Mouse (Mus musculus): ENCODE data around the gene Sparc. TPM values are rescaled to one million over a fixed set of nuclear protein-coding genes. Genes with fewer than 3 reads are reported as not detected.

Gene Sparc
- total and polyA plus RNA-seq, 2 experiments from 2014 or later: 264 to 510 TPM

DNA sequence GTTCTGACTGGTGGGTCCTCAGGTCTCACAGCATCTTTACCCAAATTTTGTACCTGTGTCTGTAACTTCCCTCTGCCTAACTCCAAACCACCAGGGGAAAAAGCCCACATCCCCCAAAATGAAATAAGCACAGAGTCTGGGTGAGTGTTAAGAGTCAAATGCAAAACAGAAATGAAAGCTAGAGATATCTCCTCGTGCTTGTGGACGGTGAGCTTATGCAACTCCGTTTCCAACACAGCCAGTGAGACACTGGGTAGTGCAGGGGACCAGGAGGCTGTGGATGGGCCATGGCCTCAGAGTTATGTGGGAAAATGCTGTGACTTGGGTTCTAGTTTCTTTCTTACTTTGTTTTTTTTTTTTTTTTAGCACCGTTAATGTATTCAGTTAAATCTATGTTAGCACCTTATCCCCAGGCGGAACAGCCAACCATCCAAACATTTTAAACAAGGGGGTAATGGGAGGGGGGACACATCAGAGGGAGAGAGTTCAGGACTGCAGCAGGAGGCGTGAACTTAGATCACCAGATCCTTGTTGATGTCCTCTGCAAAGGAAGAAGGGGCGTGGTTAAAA is 27.8 kb downstream of the Sparc start:
- no peak overlapping the region for H3K4me2 ChIP-seq (ENCODE audit: low read depth)
- H3K4me3 ChIP-seq (ENCODE audit: low read depth, low read length): no peak overlapping the region
- no peak overlapping the region for H3K9ac ChIP-seq
- 90% methylated on average over 7 of the region's 7 CpGs for WGBS
- TF ChIP-seq CTCF (IDR thresholded peaks at IDR 0.05; ENCODE audit: low read depth): no peak
- H3K4me1 ChIP-seq (ENCODE audit: insufficient read depth): no peaks in the 10 kb centered on the region
- DNase-seq (no peak), ATAC-seq (no peak)
- no peaks in the 10 kb centered on the region for H3K36me3 ChIP-seq (ENCODE audit: insufficient read depth)
- no peaks in the 10 kb centered on the region for H3K27me3 ChIP-seq (ENCODE audit: insufficient read depth, low read length)
- H3K9me3 ChIP-seq (ENCODE audit: low read length): no peaks in the 10 kb centered on the region
- no peak overlapping the region for H3K27ac ChIP-seq (ENCODE audit: low read depth, low read length)

- Histone ChIP-seq H3K4me2 (ENCODE audit: low read depth) (no peak overlapping the region), H3K4me3 (ENCODE audit: low read depth, low read length) (no peak overlapping the region), H3K9me3 (ENCODE audit: low read length) (no peaks in the 10 kb centered on the region), H3K36me3 (ENCODE audit: insufficient read depth) (no peaks in the 10 kb centered on the region), H3K27ac (ENCODE audit: low read depth, low read length) (no peak overlapping the region), H3K9ac (no peak overlapping the region), H3K27me3 (ENCODE audit: insufficient read depth, low read length) (no peaks in the 10 kb centered on the region), H3K4me1 (ENCODE audit: insufficient read depth) (no peaks in the 10 kb centered on the region)
- 79% methylated on average over 6 of the region's 6 CpGs for WGBS
- DNase-seq (no peak), ATAC-seq (no peak)
- TF ChIP-seq CTCF (IDR thresholded peaks at IDR 0.05; ENCODE audit: low read depth): no peak
Observed at GRCm38 (mm10) chr11:55394592-55394991, 28.4 kb downstream of the Sparc start.

- ATAC-seq (peak; percentile 69), DNase-seq (no peak)
- no peak for TF ChIP-seq CTCF (IDR thresholded peaks at IDR 0.05; ENCODE audit: low read depth)
- Histone ChIP-seq H3K9ac (no peak overlapping the region), H3K27ac (ENCODE audit: low read depth, low read length) (no peak overlapping the region), H3K36me3 (ENCODE audit: insufficient read depth) (no peaks in the 10 kb centered on the region), H3K4me3 (ENCODE audit: low read depth, low read length) (no peak overlapping the region), H3K4me2 (ENCODE audit: low read depth) (no peak overlapping the region), H3K27me3 (ENCODE audit: insufficient read depth, low read length) (no peaks in the 10 kb centered on the region), H3K4me1 (ENCODE audit: insufficient read depth) (no peaks in the 10 kb centered on the region), H3K9me3 (ENCODE audit: low read length) (no peaks in the 10 kb centered on the region)
- WGBS: 25% methylated on average over 10 of the region's 10 CpGs
Observed at GRCm38 (mm10) chr11:55392474-55392873, 30.5 kb downstream of the Sparc start.

DNA sequence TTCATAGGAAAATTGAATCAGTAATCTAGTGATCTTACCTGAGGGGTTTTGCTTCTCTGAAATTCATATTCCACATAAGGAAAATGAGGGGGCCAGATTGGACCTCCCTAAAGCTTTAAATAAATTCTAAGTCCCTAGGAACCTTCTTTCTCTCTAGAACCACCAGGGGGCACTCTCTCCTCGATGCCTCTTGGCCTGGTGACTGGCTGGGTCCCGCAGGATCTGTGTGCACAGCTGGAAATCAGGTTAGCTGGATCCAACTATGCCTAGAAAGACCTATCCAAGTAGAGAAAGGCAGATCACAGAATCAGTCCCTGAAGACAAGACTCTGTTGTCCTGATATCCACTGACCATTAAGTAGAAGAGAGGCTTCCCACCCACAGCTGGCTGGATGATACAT is 33.2 kb downstream of the Sparc start:
- Histone ChIP-seq H3K27me3 (ENCODE audit: insufficient read depth, low read length) (no peaks in the 10 kb centered on the region), H3K9me3 (ENCODE audit: low read length) (no peaks in the 10 kb centered on the region), H3K4me2 (ENCODE audit: low read depth) (no peak overlapping the region), H3K4me3 (ENCODE audit: low read depth, low read length) (no peak overlapping the region), H3K36me3 (ENCODE audit: insufficient read depth) (no peaks in the 10 kb centered on the region), H3K9ac (no peak overlapping the region), H3K4me1 (ENCODE audit: insufficient read depth) (no peaks in the 10 kb centered on the region), H3K27ac (ENCODE audit: low read depth, low read length) (no peak overlapping the region)
- DNase-seq (peak; percentile 80), ATAC-seq (no peak)
- 0% methylated on average over 2 of the region's 2 CpGs for WGBS
- TF ChIP-seq CTCF (IDR thresholded peaks at IDR 0.05; ENCODE audit: low read depth): peak; percentile 79

- DNase-seq (peak; percentile 33), ATAC-seq (peak; percentile 51; the same call in 1 of the 2 replicates)
- H3K4me1 ChIP-seq (ENCODE audit: insufficient read depth): no peaks in the 10 kb centered on the region
- H3K4me2 ChIP-seq (ENCODE audit: low read depth): no peak overlapping the region
- no peak for TF ChIP-seq CTCF (IDR thresholded peaks at IDR 0.05; ENCODE audit: low read depth)
- no peak overlapping the region for H3K4me3 ChIP-seq (ENCODE audit: low read depth, low read length)
- WGBS: 63% methylated on average over 8 of the region's 8 CpGs
- H3K36me3 ChIP-seq (ENCODE audit: insufficient read depth): no peaks in the 10 kb centered on the region
- H3K9ac ChIP-seq: no peak overlapping the region
- H3K9me3 ChIP-seq (ENCODE audit: low read length): no peaks in the 10 kb centered on the region
- no peak overlapping the region for H3K27ac ChIP-seq (ENCODE audit: low read depth, low read length)
- H3K27me3 ChIP-seq (ENCODE audit: insufficient read depth, low read length): no peaks in the 10 kb centered on the region
Observed at GRCm38 (mm10) chr11:55387576-55387975, 35.4 kb downstream of the Sparc start.

DNA sequence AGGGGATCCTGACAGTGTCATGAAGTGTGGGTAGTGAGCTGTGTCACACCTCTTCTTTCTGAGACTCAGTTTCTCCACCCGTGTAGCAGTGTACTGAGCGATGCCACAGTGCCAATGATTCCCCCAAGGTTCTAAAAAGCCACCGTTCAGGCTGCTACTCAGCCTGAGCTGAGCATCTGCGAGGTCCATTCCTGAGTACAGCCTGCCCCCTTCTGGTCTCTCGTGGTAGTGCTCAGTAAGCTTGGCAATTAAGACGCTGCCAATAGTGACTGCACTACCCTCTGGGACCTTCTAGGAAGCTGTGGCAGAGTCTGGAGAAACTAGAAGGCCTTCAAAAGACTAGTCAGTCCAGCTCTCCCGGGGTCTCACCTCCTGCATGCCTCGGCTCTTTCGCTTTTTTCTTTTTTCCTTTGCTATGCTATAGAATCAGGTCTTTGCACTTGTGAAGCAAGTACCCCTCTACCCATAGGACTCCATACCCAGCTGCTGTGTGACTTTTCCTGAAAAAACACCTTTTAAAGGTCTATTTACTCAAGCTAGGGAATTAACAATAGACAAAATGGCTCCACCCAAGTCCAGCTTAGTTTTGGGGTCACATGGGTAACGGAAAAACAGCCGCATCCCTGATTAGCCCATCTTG is 36.4 kb downstream of the Sparc start:
- peak; percentile 99 for TF ChIP-seq CTCF (IDR thresholded peaks at IDR 0.05; ENCODE audit: low read depth)
- 13% methylated on average over 11 of the region's 11 CpGs for WGBS
- H3K36me3 ChIP-seq (ENCODE audit: insufficient read depth): no peaks in the 10 kb centered on the region
- ATAC-seq: peak; percentile 95
- H3K9me3 ChIP-seq (ENCODE audit: low read length): no peaks in the 10 kb centered on the region
- H3K9ac ChIP-seq: no peak overlapping the region
- no peaks in the 10 kb centered on the region for H3K4me1 ChIP-seq (ENCODE audit: insufficient read depth)
- peak; percentile 95 for DNase-seq
- H3K27me3 ChIP-seq (ENCODE audit: insufficient read depth, low read length): no peaks in the 10 kb centered on the region
- H3K27ac ChIP-seq (ENCODE audit: low read depth, low read length): no peak overlapping the region
- no peak overlapping the region for H3K4me3 ChIP-seq (ENCODE audit: low read depth, low read length)
- H3K4me2 ChIP-seq (ENCODE audit: low read depth): no peak overlapping the region

- no peak overlapping the region for H3K4me2 ChIP-seq (ENCODE audit: low read depth)
- TF ChIP-seq CTCF (IDR thresholded peaks at IDR 0.05; ENCODE audit: low read depth): no peak
- 19% methylated on average over 6 of the region's 6 CpGs for WGBS
Observed at GRCm38 (mm10) chr11:55383463-55384045, 39.4 kb downstream of the Sparc start.

More at GRCm38 (mm10) chr11:55383463-55384045, 39.4 kb downstream of the Sparc start:
- DNase-seq (no peak), ATAC-seq (no peak)
- Histone ChIP-seq H3K36me3 (ENCODE audit: insufficient read depth) (no peaks in the 10 kb centered on the region), H3K9me3 (ENCODE audit: low read length) (no peaks in the 10 kb centered on the region), H3K27ac (ENCODE audit: low read depth, low read length) (no peak overlapping the region), H3K4me3 (ENCODE audit: low read depth, low read length) (no peak overlapping the region), H3K9ac (no peak overlapping the region), H3K4me1 (ENCODE audit: insufficient read depth) (no peaks in the 10 kb centered on the region), H3K27me3 (ENCODE audit: insufficient read depth, low read length) (no peaks in the 10 kb centered on the region)

All from forebrain, postnatal 0 days (tissue).